Mouse (Mus musculus) heart, embryonic 16.5 days (tissue): ENCODE data around the gene Agap1. TPM values are rescaled to one million over a fixed set of nuclear protein-coding genes. Genes with fewer than 3 reads are reported as not detected.

Experiments
- ATAC-seq: fragments of 200-750 bp; cut with Nextera tagmentation; replicated peaks from 2 replicates; pipeline ENCODE4 v1.8.0; 2017; ENCODE audit warnings: moderate number of reproducible peaks; ENCODE audit not compliant: insufficient read depth, low FRiP score; ENCODE audit errors: extremely low read depth
- H3K27ac ChIP-seq: fragments of 300-500 bp; sonication (generic); 2 replicates; pipeline ENCODE4 v1.5.1; 2014; ENCODE audit warnings: mild to moderate bottlenecking, low read length, control low read depth, moderate library complexity
- H3K27me3 ChIP-seq: fragments of 300-500 bp; sonication (generic); 2 replicates; pipeline ENCODE4 v1.6.1; 2014; ENCODE audit warnings: low read length, mixed read lengths; ENCODE audit not compliant: control insufficient read depth, insufficient read depth
- H3K36me3 ChIP-seq: fragments of 300-500 bp; sonication (generic); 2 replicates; pipeline ENCODE4 v1.6.1; 2014; ENCODE audit not compliant: control insufficient read depth, insufficient read depth
- H3K4me1 ChIP-seq: fragments of 300-500 bp; sonication (generic); 2 replicates; pipeline ENCODE4 v1.6.1; 2014; ENCODE audit warnings: low read length, mixed read lengths; ENCODE audit not compliant: control insufficient read depth, insufficient read depth
- H3K4me2 ChIP-seq: fragments of 300-500 bp; sonication (generic); 2 replicates; pipeline ENCODE4 v1.6.1; 2014; ENCODE audit warnings: low read depth, mild to moderate bottlenecking, control low read depth, low read length
- H3K4me3 ChIP-seq: fragments of 300-500 bp; sonication (generic); 2 replicates; pipeline ENCODE4 v1.5.1; 2014; ENCODE audit warnings: mild to moderate bottlenecking, control low read depth, low read length
- H3K9ac ChIP-seq: fragments of 300-500 bp; sonication (generic); 2 replicates; pipeline ENCODE4 v1.6.1; 2014; ENCODE audit warnings: low read length, control low read depth
- H3K9me3 ChIP-seq: fragments of 300-500 bp; sonication (generic); replicated peaks from 2 replicates; pipeline ENCODE4 v1.6.1; 2016; ENCODE audit warnings: low read length; ENCODE audit not compliant: control insufficient read depth
- WGBS: fragments of 180-500 bp; shearing (Covaris S2); extraction: QIAGEN DNeasy Blood & Tissue Kit; methylation state at CpG from one replicate; pipeline ENCODE4 v1.1.7; 2014; 5-methylcytosine and 5-hydroxymethylcytosine counted together
- polyA plus RNA-seq: library from polyadenylated mRNA; unstranded; fragments of >200 nt; fragmentation: Nextera tagmentation; extraction: Ambion mirVana; gene quantifications from 2 replicates; pipeline ENCODE4 v1.2.1, GENCODE M21; 2015

Gene Agap1
- polyA plus RNA-seq, 1 experiment from 2014 or later, result 6.2 TPM

GRCm38 (mm10) chr1:89941701-89942381 is 487.2 kb downstream of the Agap1 start:
- H3K9me3 ChIP-seq, result peaks cover 3% of the 10 kb centered on the region; the same call in 1 of the 2 replicates
- no peaks in the 10 kb centered on the region for H3K36me3 ChIP-seq
- no peak overlapping the region for H3K27ac ChIP-seq
- H3K27me3 ChIP-seq, result peaks cover 76% of the 10 kb centered on the region
- peak overlapping the region; percentile 57 for H3K4me2 ChIP-seq
- peak overlapping the region; percentile 40 for H3K4me3 ChIP-seq
- no peak for ATAC-seq
- under 1% methylated on average over 40 of the region's 40 CpGs for WGBS
- H3K4me1 ChIP-seq, result peaks cover 8% of the 10 kb centered on the region
- peak overlapping the region; percentile 21; the same call in 1 of the 2 replicates for H3K9ac ChIP-seq

DNA sequence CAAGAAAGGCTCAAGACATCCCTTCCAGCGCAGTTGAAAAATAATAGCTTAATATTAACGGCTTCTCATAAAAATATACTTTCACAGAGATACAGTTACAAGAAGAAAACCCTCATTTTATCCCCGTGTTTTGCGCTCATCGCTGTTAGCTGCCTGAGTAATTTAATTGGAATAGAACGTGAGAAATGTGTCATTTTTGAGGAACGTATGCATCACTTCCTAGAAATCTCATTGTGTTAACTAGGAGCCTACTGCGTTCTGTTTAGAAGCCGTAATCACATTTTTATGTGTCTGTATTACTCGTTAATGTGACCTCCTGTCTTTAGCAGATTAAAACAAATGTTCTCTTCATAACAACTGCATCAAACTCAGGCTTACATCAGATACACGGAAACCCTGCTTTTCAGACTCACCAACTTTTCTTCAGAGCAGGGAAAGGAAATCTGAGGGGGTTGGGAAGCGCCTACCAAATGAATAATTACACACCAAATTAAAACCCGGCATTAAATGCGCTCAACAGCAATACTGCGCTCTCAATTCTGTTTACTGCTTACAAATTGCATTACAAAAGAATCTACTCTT is 487.9 kb downstream of the Agap1 start:
- WGBS, result 9% methylated on average over 15 of the region's 15 CpGs
- Histone ChIP-seq H3K27ac (no peak overlapping the region), H3K4me3 (peak overlapping the region; percentile 40), H3K4me1 (peaks cover 8% of the 10 kb centered on the region), H3K36me3 (no peaks in the 10 kb centered on the region), H3K9me3 (peaks cover 3% of the 10 kb centered on the region; the same call in 1 of the 2 replicates), H3K4me2 (peak overlapping the region; percentile 57), H3K9ac (no peak overlapping the region), H3K27me3 (peaks cover 72% of the 10 kb centered on the region)
- ATAC-seq, result no peak

DNA sequence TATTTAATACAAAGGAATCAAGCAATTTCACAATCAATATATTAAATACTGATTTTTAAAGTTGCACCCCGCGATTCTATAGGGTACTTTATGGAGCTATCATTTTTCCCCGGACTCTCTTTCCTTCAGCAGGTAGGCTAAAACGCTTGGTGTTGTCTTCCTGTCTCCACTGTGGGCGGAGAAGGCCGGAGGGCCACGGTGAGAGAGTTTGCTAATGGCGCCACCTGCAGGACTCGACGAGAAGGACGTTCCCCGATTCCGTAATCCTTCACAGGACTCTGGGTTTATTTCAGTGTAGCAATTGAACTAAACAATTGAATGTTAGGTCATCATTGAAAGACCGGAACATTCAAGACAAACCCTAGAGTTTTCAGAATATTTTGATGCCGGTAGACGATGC is 488.6 kb downstream of the Agap1 start:
- Histone ChIP-seq H3K9me3 (peaks cover 3% of the 10 kb centered on the region; the same call in 1 of the 2 replicates), H3K4me1 (peaks cover 8% of the 10 kb centered on the region), H3K27ac (no peak overlapping the region), H3K9ac (no peak overlapping the region), H3K4me3 (no peak overlapping the region), H3K4me2 (peak overlapping the region; percentile 10; the same call in 1 of the 2 replicates), H3K36me3 (no peaks in the 10 kb centered on the region), H3K27me3 (peaks cover 65% of the 10 kb centered on the region)
- no peak for ATAC-seq
- WGBS, result 2% methylated on average over 16 of the region's 16 CpGs
